Mouse (Mus musculus): ENCODE data around the gene Hist1h3e. TPM values are rescaled to one million over a fixed set of nuclear protein-coding genes. Genes with fewer than 3 reads are reported as not detected.
"Not testable (repeated sequence)": the region's sequence is repeated elsewhere in the genome, so short reads cannot be mapped to it uniquely, and the experiment has no call there.

The Hist1h3e gene
- polyA plus RNA-seq (2014; fragmentation: Nextera tagmentation; extraction: Ambion mirVana): 2.0 TPM in 2 replicates

DNA sequence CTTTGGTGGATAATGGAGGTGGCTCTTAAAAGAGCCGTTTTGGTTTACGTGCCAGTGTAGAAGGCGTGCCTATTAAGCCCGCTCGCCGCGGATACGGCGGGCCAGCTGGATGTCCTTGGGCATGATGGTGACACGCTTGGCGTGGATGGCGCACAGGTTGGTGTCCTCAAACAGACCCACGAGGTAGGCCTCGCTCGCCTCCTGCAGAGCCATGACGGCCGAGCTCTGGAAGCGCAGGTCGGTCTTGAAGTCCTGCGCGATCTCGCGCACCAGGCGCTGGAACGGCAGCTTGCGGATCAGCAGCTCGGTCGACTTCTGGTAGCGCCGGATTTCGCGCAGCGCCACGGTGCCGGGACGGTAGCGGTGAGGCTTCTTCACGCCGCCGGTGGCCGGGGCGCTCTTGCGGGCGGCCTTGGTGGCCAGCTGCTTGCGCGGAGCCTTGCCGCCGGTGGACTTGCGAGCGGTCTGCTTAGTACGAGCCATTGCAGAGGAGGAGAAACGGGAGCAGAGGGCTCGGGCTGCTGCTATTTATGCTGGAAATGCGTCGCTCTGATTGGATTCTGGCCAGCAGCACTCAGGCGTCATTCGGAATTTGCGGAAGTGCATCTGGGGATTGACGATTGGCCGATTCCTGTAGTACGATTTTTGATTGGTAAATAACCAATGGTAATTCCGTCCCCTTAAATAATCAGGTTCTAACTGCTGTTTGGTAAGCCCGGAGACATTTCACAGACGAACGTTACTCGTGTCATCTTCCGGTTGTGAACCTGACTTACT is at the start of gene Hist1h3e:
Hist1h3e (minus strand) TSS at position 487 of the 777 bp plus-strand sequence.
- H3K27me3 ChIP-seq (ENCODE audit: control insufficient read depth, insufficient read depth, low read length); H3K36me3 ChIP-seq (ENCODE audit: control insufficient read depth, insufficient read depth, low read length); H3K9me3 ChIP-seq (ENCODE audit: control insufficient read depth, low read length); H3K4me1 ChIP-seq (ENCODE audit: control insufficient read depth in 2 of 2, insufficient read depth in 2 of 2, low read length in 2 of 2): not testable (repeated sequence)
- peak within 1 kb of the TSS; percentile 89 to 99 for H3K27ac ChIP-seq (replicated peaks in 1 of 2; ENCODE audit: control insufficient read depth in 1 of 2, insufficient read depth in 1 of 2, low read depth in 2 of 2, low read length in 2 of 2)
- peak within 1 kb of the TSS; percentile 71 for H3K9ac ChIP-seq (ENCODE audit: low read length)
- H3K4me3 ChIP-seq (ENCODE audit: control insufficient read depth in 1 of 2, insufficient read depth in 1 of 2, low read depth in 1 of 2, low read length in 2 of 2): peak within 1 kb of the TSS; percentile 44 to 56
- peak; percentile 87 for ATAC-seq (ENCODE audit: insufficient number of reproducible peaks, insufficient read depth, low FRiP score, low read depth)
- WGBS: under 1% methylated on average over 44 of the region's 67 CpGs
- H3K4me2 ChIP-seq (ENCODE audit: low read length): peak within 1 kb of the TSS; percentile 74

GRCm38 (mm10) chr13:23611638-23612037 is 49.5 kb upstream of the Hist1h3e start:
- 83% methylated on average over 3 of the region's 3 CpGs for WGBS
- no peak for ATAC-seq (ENCODE audit: insufficient number of reproducible peaks, insufficient read depth, low FRiP score, low read depth)

DNA sequence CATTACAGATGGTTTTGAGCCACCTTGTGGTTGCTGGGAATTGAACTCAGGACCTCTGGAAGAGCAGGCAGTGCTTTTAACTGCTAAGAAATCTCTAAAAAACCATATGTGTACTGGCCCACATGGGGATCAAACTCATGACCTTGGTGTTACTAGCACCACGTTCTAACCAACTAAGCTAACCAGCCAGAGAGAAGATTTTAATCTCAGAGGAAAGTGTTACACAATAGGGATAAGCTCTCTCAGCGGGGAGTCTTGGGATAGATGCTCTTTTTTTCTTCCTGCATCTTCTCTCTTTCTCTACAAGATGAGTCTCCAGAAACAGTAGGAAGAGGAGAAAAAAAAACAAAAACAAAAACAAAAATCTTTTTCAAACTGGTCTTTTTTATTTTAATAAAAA is 48.2 kb upstream of the Hist1h3e start:
- H3K4me3 ChIP-seq (ENCODE audit: control insufficient read depth in 1 of 2, insufficient read depth in 1 of 2, low read depth in 1 of 2, low read length in 2 of 2): no peak overlapping the region
- H3K9ac ChIP-seq (ENCODE audit: low read length): no peak overlapping the region
- H3K4me1 ChIP-seq (ENCODE audit: control insufficient read depth in 2 of 2, insufficient read depth in 2 of 2, low read length in 2 of 2): no peaks in the 10 kb centered on the region
- H3K27me3 ChIP-seq (ENCODE audit: control insufficient read depth, insufficient read depth, low read length): no peaks in the 10 kb centered on the region
- H3K4me2 ChIP-seq (ENCODE audit: low read length): no peak overlapping the region
- no peak for ATAC-seq (ENCODE audit: insufficient number of reproducible peaks, insufficient read depth, low FRiP score, low read depth)
- H3K9me3 ChIP-seq (ENCODE audit: control insufficient read depth, low read length): no peaks in the 10 kb centered on the region
- WGBS: 67% methylated on average over 2 of the region's 2 CpGs
- H3K36me3 ChIP-seq (ENCODE audit: control insufficient read depth, insufficient read depth, low read length): no peaks in the 10 kb centered on the region
- no peak overlapping the region for H3K27ac ChIP-seq (replicated peaks in 1 of 2; ENCODE audit: control insufficient read depth in 1 of 2, insufficient read depth in 1 of 2, low read depth in 2 of 2, low read length in 2 of 2)

More at GRCm38 (mm10) chr13:23611638-23612037, 49.5 kb upstream of the Hist1h3e start:
- no peaks in the 10 kb centered on the region for H3K36me3 ChIP-seq (ENCODE audit: control insufficient read depth, insufficient read depth, low read length)
- no peaks in the 10 kb centered on the region for H3K4me1 ChIP-seq (ENCODE audit: control insufficient read depth in 2 of 2, insufficient read depth in 2 of 2, low read length in 2 of 2)
- H3K27ac ChIP-seq (replicated peaks in 1 of 2; ENCODE audit: control insufficient read depth in 1 of 2, insufficient read depth in 1 of 2, low read depth in 2 of 2, low read length in 2 of 2): no peak overlapping the region
- H3K4me2 ChIP-seq (ENCODE audit: low read length): no peak overlapping the region
- H3K27me3 ChIP-seq (ENCODE audit: control insufficient read depth, insufficient read depth, low read length): no peaks in the 10 kb centered on the region
- H3K4me3 ChIP-seq (ENCODE audit: control insufficient read depth in 1 of 2, insufficient read depth in 1 of 2, low read depth in 1 of 2, low read length in 2 of 2): no peak overlapping the region
- H3K9ac ChIP-seq (ENCODE audit: low read length): no peak overlapping the region
- H3K9me3 ChIP-seq (ENCODE audit: control insufficient read depth, low read length): no peaks in the 10 kb centered on the region

DNA sequence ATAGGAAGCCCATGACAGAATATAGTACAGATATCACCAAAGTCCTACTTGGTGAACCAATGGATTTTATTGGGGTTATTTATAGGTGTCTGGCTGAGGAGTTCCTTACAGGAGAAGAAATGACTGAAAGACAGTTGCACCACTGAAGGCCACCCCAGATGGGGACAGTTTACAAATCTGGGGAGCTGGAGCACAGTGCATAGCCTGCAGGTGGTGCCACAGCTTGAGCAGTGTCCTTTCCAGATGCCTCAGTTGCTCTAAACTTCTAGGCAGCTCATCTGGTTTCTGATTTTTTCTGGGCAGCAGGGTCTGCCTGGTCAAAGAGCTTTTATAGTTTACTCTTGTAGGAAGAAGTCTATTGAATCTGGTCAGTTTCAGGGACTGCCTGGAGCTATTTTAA is 47.7 kb upstream of the Hist1h3e start:
- H3K36me3 ChIP-seq (ENCODE audit: control insufficient read depth, insufficient read depth, low read length): no peaks in the 10 kb centered on the region
- no peak overlapping the region for H3K9ac ChIP-seq (ENCODE audit: low read length)
- H3K9me3 ChIP-seq (ENCODE audit: control insufficient read depth, low read length): no peaks in the 10 kb centered on the region
- no peak overlapping the region for H3K4me2 ChIP-seq (ENCODE audit: low read length)
- H3K27me3 ChIP-seq (ENCODE audit: control insufficient read depth, insufficient read depth, low read length): no peaks in the 10 kb centered on the region
- H3K4me3 ChIP-seq (ENCODE audit: control insufficient read depth in 1 of 2, insufficient read depth in 1 of 2, low read depth in 1 of 2, low read length in 2 of 2): no peak overlapping the region
- ATAC-seq (ENCODE audit: insufficient number of reproducible peaks, insufficient read depth, low FRiP score, low read depth): no peak
- H3K27ac ChIP-seq (replicated peaks in 1 of 2; ENCODE audit: control insufficient read depth in 1 of 2, insufficient read depth in 1 of 2, low read depth in 2 of 2, low read length in 2 of 2): no peak overlapping the region
- no peaks in the 10 kb centered on the region for H3K4me1 ChIP-seq (ENCODE audit: control insufficient read depth in 2 of 2, insufficient read depth in 2 of 2, low read length in 2 of 2)

DNA sequence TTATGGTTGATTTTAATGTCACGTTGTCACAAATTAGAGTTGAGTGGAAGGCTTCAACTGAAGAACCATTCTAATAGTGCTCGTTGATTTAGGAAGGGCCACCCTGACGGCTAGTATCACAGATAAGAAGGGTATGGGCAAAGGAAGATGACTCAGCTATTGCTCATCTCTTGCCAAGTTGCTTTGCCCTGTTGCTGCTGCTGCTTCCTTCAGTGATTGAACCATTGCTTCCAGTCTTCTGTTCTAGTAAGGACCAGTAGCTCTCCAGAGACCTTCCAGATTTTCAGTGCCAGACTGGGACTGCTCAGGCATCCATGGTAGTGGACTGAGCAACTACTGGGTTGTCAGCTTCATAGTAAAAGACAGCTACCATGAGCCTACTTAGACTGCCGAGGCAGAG is 47.0 kb upstream of the Hist1h3e start:
- Histone ChIP-seq H3K9me3 (ENCODE audit: control insufficient read depth, low read length) (no peaks in the 10 kb centered on the region), H3K27ac (replicated peaks in 1 of 2; ENCODE audit: control insufficient read depth in 1 of 2, insufficient read depth in 1 of 2, low read depth in 2 of 2, low read length in 2 of 2) (no peak overlapping the region), H3K4me1 (ENCODE audit: control insufficient read depth in 2 of 2, insufficient read depth in 2 of 2, low read length in 2 of 2) (no peaks in the 10 kb centered on the region), H3K9ac (ENCODE audit: low read length) (no peak overlapping the region), H3K36me3 (ENCODE audit: control insufficient read depth, insufficient read depth, low read length) (no peaks in the 10 kb centered on the region), H3K4me3 (ENCODE audit: control insufficient read depth in 1 of 2, insufficient read depth in 1 of 2, low read depth in 1 of 2, low read length in 2 of 2) (no peak overlapping the region), H3K27me3 (ENCODE audit: control insufficient read depth, insufficient read depth, low read length) (no peaks in the 10 kb centered on the region), H3K4me2 (ENCODE audit: low read length) (no peak overlapping the region)
- no peak for ATAC-seq (ENCODE audit: insufficient number of reproducible peaks, insufficient read depth, low FRiP score, low read depth)
- 53% methylated on average over 4 of the region's 4 CpGs for WGBS

DNA sequence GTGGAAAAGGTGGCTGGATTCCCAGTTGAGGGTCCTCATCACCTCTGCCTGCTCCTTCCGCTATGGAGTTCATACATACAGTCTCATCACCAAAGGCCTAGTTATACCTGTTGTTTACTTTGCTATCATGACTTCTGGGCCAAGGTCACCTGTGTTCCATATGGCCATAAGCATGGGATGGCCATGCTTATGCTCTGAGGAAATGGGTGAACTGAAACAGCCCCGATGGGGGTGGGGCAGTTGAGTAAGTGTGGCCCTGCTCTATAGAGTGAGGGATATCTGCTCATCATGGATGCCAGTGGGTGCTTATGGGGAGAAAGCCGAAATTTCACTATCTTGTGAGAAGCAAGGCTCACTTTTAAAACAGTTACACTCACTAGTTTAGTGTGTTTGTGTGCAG is 42.9 kb upstream of the Hist1h3e start:
- H3K4me1 ChIP-seq (ENCODE audit: control insufficient read depth in 2 of 2, insufficient read depth in 2 of 2, low read length in 2 of 2): no peaks in the 10 kb centered on the region
- H3K9me3 ChIP-seq (ENCODE audit: control insufficient read depth, low read length): no peaks in the 10 kb centered on the region
- no peak overlapping the region for H3K27ac ChIP-seq (replicated peaks in 1 of 2; ENCODE audit: control insufficient read depth in 1 of 2, insufficient read depth in 1 of 2, low read depth in 2 of 2, low read length in 2 of 2)
- H3K27me3 ChIP-seq (ENCODE audit: control insufficient read depth, insufficient read depth, low read length): no peaks in the 10 kb centered on the region
- H3K4me2 ChIP-seq (ENCODE audit: low read length): no peak overlapping the region
- WGBS: 86% methylated on average over 3 of the region's 3 CpGs
- ATAC-seq (ENCODE audit: insufficient number of reproducible peaks, insufficient read depth, low FRiP score, low read depth): no peak
- no peak overlapping the region for H3K4me3 ChIP-seq (ENCODE audit: control insufficient read depth in 1 of 2, insufficient read depth in 1 of 2, low read depth in 1 of 2, low read length in 2 of 2)
- no peak overlapping the region for H3K9ac ChIP-seq (ENCODE audit: low read length)
- H3K36me3 ChIP-seq (ENCODE audit: control insufficient read depth, insufficient read depth, low read length): no peaks in the 10 kb centered on the region

DNA sequence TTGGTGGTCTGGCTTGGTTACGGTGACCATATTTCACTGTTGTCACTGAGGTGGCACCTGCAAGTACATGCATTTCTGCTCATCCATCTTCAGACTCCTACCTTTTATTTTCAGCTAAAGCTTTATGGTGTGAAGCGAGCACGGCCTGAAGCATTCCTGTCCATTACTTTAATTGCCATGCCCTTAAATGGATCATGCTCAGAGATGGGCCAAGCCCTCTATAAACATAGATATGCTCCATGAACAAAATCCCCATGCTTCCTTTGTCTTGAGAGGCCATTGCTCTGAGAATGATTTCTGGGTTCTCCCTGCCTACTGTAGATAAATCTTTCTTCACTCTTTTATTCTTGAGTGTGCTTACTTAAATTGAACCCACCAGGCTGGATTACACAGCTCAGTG is 42.3 kb upstream of the Hist1h3e start:
- Histone ChIP-seq H3K4me2 (ENCODE audit: low read length) (no peak overlapping the region), H3K27me3 (ENCODE audit: control insufficient read depth, insufficient read depth, low read length) (no peaks in the 10 kb centered on the region), H3K27ac (replicated peaks in 1 of 2; ENCODE audit: control insufficient read depth in 1 of 2, insufficient read depth in 1 of 2, low read depth in 2 of 2, low read length in 2 of 2) (no peak overlapping the region), H3K36me3 (ENCODE audit: control insufficient read depth, insufficient read depth, low read length) (no peaks in the 10 kb centered on the region), H3K4me3 (ENCODE audit: control insufficient read depth in 1 of 2, insufficient read depth in 1 of 2, low read depth in 1 of 2, low read length in 2 of 2) (no peak overlapping the region), H3K4me1 (ENCODE audit: control insufficient read depth in 2 of 2, insufficient read depth in 2 of 2, low read length in 2 of 2) (no peaks in the 10 kb centered on the region), H3K9me3 (ENCODE audit: control insufficient read depth, low read length) (no peaks in the 10 kb centered on the region), H3K9ac (ENCODE audit: low read length) (no peak overlapping the region)
- 85% methylated on average over 3 of the region's 3 CpGs for WGBS
- ATAC-seq (ENCODE audit: insufficient number of reproducible peaks, insufficient read depth, low FRiP score, low read depth): no peak

DNA sequence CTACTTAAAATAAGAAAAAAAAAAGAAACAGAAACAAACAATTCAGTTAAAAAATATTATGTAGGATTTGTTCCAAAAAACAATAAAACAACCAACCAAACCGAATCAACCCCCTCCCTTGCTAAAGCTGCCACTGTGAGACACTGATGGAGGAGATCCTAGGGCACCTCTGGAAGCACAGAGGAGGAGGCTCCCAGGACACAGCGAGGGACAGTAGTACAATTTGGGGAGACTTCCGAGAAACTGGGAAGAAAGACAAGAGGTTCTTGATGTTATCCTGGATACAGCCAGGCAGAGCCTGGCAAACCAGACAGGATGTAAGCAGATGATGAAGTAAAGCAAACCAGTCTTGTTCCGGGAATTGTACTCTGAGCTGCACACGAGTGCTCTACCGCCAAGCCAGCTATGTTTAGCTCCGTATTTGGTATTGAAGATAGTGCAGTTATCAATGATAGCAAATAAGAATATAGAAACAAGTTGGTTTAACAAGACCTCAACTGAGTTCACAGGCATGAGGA is 41.1 kb upstream of the Hist1h3e start:
- no peak for ATAC-seq (ENCODE audit: insufficient number of reproducible peaks, insufficient read depth, low FRiP score, low read depth)
- H3K9me3 ChIP-seq (ENCODE audit: control insufficient read depth, low read length): no peaks in the 10 kb centered on the region
- WGBS: 48% methylated on average over 7 of the region's 7 CpGs
- H3K4me2 ChIP-seq (ENCODE audit: low read length): no peak overlapping the region
- no peak overlapping the region for H3K4me3 ChIP-seq (ENCODE audit: control insufficient read depth in 1 of 2, insufficient read depth in 1 of 2, low read depth in 1 of 2, low read length in 2 of 2)
- H3K9ac ChIP-seq (ENCODE audit: low read length): no peak overlapping the region
- H3K36me3 ChIP-seq (ENCODE audit: control insufficient read depth, insufficient read depth, low read length): no peaks in the 10 kb centered on the region
- H3K27ac ChIP-seq (replicated peaks in 1 of 2; ENCODE audit: control insufficient read depth in 1 of 2, insufficient read depth in 1 of 2, low read depth in 2 of 2, low read length in 2 of 2): no peak overlapping the region
- H3K27me3 ChIP-seq (ENCODE audit: control insufficient read depth, insufficient read depth, low read length): no peaks in the 10 kb centered on the region
- no peaks in the 10 kb centered on the region for H3K4me1 ChIP-seq (ENCODE audit: control insufficient read depth in 2 of 2, insufficient read depth in 2 of 2, low read length in 2 of 2)

All from heart, embryonic 14.5 days (tissue).